Mouse (Mus musculus): ENCODE data around the gene Gm20661.

DNA sequence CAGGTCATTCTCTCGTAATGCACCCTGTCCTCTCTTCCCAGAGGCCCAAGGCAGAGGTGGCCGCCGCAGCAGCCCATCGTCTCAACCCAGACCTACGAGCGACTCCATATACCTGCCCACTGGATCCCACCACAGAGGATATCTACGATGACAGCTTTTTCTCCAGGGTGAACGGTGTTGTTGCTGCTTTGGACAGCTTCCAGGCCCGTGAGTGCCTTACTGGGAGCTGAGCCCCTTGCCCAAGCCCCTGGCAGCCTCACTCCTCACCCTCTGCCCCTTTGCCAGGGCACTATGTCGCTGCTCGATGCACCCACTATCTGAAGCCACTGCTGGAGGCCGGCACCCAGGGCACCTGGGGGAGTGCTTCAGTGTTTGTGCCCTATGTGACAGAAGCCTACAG is 4.0 kb upstream of the Gm20661 start:
- TF ChIP-seq POLR2A (IDR thresholded peaks at IDR 0.05; ENCODE audit: borderline replicate concordance, insufficient read depth, low read length): no peak
- no peak for TF ChIP-seq CTCF (IDR thresholded peaks at IDR 0.05; ENCODE audit: borderline replicate concordance, insufficient read depth, low read depth, low read length)

Measured in cerebellum, adult 2 months (tissue).